Mouse (Mus musculus) CD4-positive, CD25-positive, alpha-beta regulatory T cell, adult 2 months (primary cell): ENCODE data around the gene Maged2.
"Not testable (repeated sequence)": the region's sequence is repeated elsewhere in the genome, so short reads cannot be mapped to it uniquely, and the experiment has no call there.

Experiments used
- DNase-seq: peaks from one replicate; pipeline ENCODE4 v3.0.0-alpha.2; 2012; ENCODE audit warnings: low read depth, low spot score

Gene Maged2

GRCm38 (mm10) chrX:150814139-150814469 lies at the start of gene Maged2:
Maged2 (minus strand) TSS chrX:150814345.
- DNase-seq, result peak; percentile 30

- no peak for DNase-seq
Observed at GRCm38 (mm10) chrX:150848230-150848629, 34.1 kb upstream of the Maged2 start.

GRCm38 (mm10) chrX:150845480-150846205 lies 31.5 kb upstream of the Maged2 start:
- not testable (repeated sequence) for DNase-seq

DNA sequence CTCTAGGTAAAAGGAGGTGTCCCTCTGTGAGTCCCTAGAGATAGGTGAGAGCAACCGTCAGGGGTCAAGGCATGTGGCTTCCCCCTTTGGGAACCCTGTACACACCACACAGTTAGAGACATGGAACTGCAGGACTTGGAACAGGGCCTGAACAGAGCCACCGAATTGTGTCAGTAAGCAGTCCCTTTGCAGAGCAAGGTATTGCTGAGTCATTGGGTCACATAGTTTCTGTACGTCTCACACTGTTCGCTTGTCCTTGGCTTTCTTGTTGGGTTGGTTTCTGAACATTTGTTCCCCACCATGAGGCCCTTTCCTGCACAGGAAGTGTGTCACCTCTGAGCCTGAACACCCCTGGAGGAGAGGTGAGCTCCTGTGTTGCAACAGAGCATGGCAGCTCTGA lies 29.1 kb upstream of the Maged2 start:
- DNase-seq, result not testable (repeated sequence)

DNA sequence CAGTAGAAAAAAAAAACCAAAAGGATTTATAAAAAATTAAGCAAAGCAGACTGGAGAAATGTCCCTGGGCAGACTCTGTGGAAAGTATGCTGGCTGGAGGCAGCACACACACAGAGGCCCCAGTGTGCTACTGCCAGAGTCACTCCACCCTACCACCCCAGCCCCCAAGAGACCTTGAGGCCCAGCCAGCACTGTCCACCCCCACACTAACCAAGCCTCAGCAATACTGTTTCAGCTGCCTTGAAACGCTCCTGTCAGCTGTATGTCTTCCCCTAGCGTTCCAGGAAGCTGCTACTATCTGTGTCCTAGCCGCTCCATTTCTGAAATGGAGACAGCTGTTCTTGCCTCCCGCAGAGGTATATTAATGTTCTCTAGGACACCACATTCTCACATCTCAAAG lies 16.2 kb upstream of the Maged2 start:
- DNase-seq, result no peak

GRCm38 (mm10) chrX:150817278-150817677 lies 3.1 kb upstream of the Maged2 start:
- DNase-seq, result peak; percentile 55

GRCm38 (mm10) chrX:150815601-150816000 lies 1.5 kb upstream of the Maged2 start:
- no peak for DNase-seq

DNA sequence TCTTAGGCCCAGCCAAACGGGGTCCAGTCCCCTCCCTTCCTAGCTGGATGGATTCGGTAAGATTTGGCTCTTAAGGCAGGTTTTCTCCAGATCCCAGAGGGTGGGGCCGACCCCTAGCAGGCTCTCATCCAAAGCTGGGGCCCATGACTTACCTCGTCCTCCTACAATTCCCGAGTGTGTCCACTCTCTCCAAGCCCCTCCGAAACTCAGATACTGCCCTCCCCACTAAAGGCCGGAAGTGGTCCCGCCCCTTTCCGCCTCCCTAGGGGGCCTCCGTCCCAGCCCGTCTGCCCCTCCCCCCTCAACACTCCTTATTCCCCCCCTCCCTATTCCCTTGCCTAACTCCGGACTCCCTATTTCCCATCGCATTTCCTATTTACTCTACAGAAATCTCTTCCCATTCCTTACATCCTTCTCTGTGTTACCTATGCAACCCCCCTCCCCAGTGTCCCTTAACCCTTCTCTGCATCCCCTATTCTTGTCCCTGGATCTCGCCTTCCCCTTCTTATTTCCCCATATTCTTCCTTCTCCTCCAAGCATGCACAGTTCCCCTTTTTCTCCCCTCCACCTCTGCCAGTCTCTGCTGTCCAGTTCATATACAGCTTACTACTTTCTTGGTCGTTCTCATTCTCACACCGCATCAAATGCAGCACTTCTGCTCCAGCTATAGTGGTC lies 544 bp downstream of the Maged2 start:
- peak; percentile 25 for DNase-seq

- DNase-seq, result peak; percentile 95
Observed at GRCm38 (mm10) chrX:150812787-150813298, 1.3 kb downstream of the Maged2 start.

DNA sequence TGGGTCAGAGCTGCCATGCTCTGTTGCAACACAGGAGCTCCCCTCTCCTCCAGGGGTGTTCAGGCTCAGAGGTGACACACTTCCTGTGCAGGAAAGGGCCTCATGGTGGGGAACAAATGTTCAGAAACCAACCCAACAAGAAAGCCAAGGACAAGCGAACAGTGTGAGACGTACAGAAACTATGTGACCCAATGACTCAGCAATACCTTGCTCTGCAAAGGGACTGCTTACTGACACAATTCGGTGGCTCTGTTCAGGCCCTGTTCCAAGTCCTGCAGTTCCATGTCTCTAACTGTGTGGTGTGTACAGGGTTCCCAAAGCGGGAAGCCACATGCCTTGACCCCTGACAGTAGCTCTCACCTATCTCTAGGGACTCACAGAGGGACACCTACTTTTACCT lies 13.2 kb downstream of the Maged2 start:
- not testable (repeated sequence) for DNase-seq

GRCm38 (mm10) chrX:150798493-150799177 lies 15.5 kb downstream of the Maged2 start:
- DNase-seq, result not testable (repeated sequence)
